Mouse (Mus musculus) right cerebral cortex, postnatal 36 days (tissue): ENCODE results near the gene Vav2.

Source experiments
- DNase-seq, 2 experiments: peaks; one replicate each; pipeline ENCODE4 v3.0.0; 2022; ENCODE audit warnings: low spot score in 2 of 2, mixed read lengths in 1 of 2

Vav2 gene

GRCm38 (mm10) chr2:27410518-27411140 is 16.2 kb downstream of the Vav2 start:
- DNase-seq: no peak

- DNase-seq: no peak
Measured at GRCm38 (mm10) chr2:27408194-27408593, 18.6 kb downstream of the Vav2 start.

GRCm38 (mm10) chr2:27406928-27407327 is 19.9 kb downstream of the Vav2 start:
- no peak for DNase-seq

GRCm38 (mm10) chr2:27405094-27405884 is 21.5 kb downstream of the Vav2 start:
- no peak for DNase-seq

- no peak for DNase-seq
Measured at GRCm38 (mm10) chr2:27404375-27405093, 22.3 kb downstream of the Vav2 start.

GRCm38 (mm10) chr2:27401544-27401943 is 25.3 kb downstream of the Vav2 start:
- no peak for DNase-seq

- no peak for DNase-seq
Measured at GRCm38 (mm10) chr2:27400083-27400482, 26.8 kb downstream of the Vav2 start.

- no peak for DNase-seq
Measured at GRCm38 (mm10) chr2:27396656-27397440, 30.0 kb downstream of the Vav2 start.

GRCm38 (mm10) chr2:27394158-27394832 is 32.5 kb downstream of the Vav2 start:
- DNase-seq: no peak

GRCm38 (mm10) chr2:27392278-27392677 is 34.6 kb downstream of the Vav2 start:
- no peak for DNase-seq

GRCm38 (mm10) chr2:27390775-27391174 is 36.1 kb downstream of the Vav2 start:
- no peak for DNase-seq

- no peak for DNase-seq
Measured at GRCm38 (mm10) chr2:27390325-27390724, 36.5 kb downstream of the Vav2 start.

GRCm38 (mm10) chr2:27389272-27390162 is 37.3 kb downstream of the Vav2 start:
- no peak for DNase-seq

GRCm38 (mm10) chr2:27387209-27387608 is 39.6 kb downstream of the Vav2 start:
- DNase-seq: no peak

GRCm38 (mm10) chr2:27381698-27382097 is 45.1 kb downstream of the Vav2 start:
- no peak for DNase-seq

- DNase-seq: no peak
Measured at GRCm38 (mm10) chr2:27381254-27381653, 45.6 kb downstream of the Vav2 start.

GRCm38 (mm10) chr2:27377876-27378275 is 49.0 kb downstream of the Vav2 start:
- DNase-seq: no peak

- DNase-seq: no peak
Measured at GRCm38 (mm10) chr2:27377164-27377563, 49.7 kb downstream of the Vav2 start.

- no peak for DNase-seq
Measured at GRCm38 (mm10) chr2:27375141-27375540, 51.7 kb downstream of the Vav2 start.

GRCm38 (mm10) chr2:27373349-27373748 is 53.5 kb downstream of the Vav2 start:
- no peak for DNase-seq
